Mouse (Mus musculus): ENCODE results near the gene Lipc. TPM values are rescaled to one million over a fixed set of nuclear protein-coding genes. Genes with fewer than 3 reads are reported as not detected.

Gene Lipc
- polyA plus RNA-seq, 1 experiment = 0.98 TPM

DNA sequence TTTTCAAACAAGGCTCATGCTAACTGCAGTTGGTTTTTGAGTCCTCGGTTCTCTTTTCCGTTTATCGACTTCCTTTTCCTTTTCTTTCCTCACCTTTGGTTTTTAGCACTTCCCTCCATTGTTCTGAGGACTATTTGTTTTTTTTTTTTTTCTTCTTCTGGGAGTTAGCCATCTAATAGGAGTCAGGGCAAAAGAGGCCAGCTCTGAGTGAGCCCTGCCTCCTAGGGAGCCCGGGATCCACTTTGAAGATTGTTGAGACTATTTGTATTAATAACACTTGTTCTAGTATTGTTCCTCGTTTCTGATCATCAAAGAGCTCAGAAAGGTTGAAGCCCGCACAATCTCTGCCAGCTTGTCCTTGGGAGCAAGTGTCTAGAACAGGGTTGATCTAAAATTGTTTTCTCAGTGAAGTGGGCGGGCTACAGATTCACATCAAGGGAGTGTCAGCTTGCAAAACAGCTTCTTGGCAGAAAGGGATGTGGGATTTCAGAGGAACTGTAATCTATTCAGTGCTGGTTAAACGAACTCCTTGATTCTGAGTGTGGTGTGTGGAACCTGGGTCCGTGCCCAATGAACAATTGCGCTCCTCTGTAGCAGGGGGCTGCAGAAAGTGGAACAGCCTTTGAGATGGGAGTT lies 103.8 kb downstream of the Lipc start:
- H3K27me3 ChIP-seq (ENCODE audit: control insufficient read depth, insufficient read depth, low read length) = no peaks in the 10 kb centered on the region
- no peak overlapping the region for H3K27ac ChIP-seq (ENCODE audit: control insufficient read depth, insufficient read depth, low read length)
- no peak overlapping the region; the same call in 1 of the 2 replicates for H3K4me3 ChIP-seq (ENCODE audit: control insufficient read depth, insufficient read depth, low read length)
- peaks cover 11% of the 10 kb centered on the region for H3K4me1 ChIP-seq (replicated peaks; ENCODE audit: control insufficient read depth, insufficient read depth, low read length)
- H3K36me3 ChIP-seq (ENCODE audit: control insufficient read depth, insufficient read depth, low read length) = no peaks in the 10 kb centered on the region
- 7% methylated on average over 10 of the region's 10 CpGs for WGBS
- TF ChIP-seq POLR2A (IDR thresholded peaks at IDR 0.05; ENCODE audit: control insufficient read depth, extremely low read depth, insufficient read depth, low read length, poor library complexity) (no peak), CTCF (IDR thresholded peaks at IDR 0.05; ENCODE audit: borderline replicate concordance, control insufficient read depth, extremely low read depth, insufficient read depth, low read length, poor library complexity) (no peak)
- no peak for DNase-seq

DNA sequence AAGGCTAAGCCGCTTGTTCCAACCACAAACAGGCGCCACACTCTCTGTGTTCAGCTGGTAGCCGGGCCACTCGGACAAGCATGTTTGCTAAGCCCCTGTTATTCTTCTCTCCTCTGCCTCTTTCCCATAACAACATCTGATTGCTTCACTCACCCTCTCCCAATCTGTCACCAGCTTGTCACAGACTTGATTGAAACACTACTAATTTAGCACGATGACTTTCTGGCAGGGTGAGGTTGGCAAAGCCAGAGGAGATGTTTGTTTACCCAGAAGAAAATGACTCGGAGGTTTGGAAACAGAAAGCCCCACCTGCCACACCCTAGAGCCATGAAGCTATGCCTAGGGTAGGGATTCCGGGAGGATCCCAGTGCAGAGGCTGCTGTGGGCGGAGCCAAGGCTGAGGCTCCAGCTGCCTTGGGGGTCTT lies 104.4 kb downstream of the Lipc start:
- Histone ChIP-seq H3K4me3 (ENCODE audit: control insufficient read depth, insufficient read depth, low read length) (no peak overlapping the region), H3K36me3 (ENCODE audit: control insufficient read depth, insufficient read depth, low read length) (no peaks in the 10 kb centered on the region), H3K27me3 (ENCODE audit: control insufficient read depth, insufficient read depth, low read length) (no peaks in the 10 kb centered on the region), H3K27ac (ENCODE audit: control insufficient read depth, insufficient read depth, low read length) (no peak overlapping the region), H3K4me1 (replicated peaks; ENCODE audit: control insufficient read depth, insufficient read depth, low read length) (peaks cover 11% of the 10 kb centered on the region)
- DNase-seq = no peak
- no peak for TF ChIP-seq CTCF (IDR thresholded peaks at IDR 0.05; ENCODE audit: borderline replicate concordance, control insufficient read depth, extremely low read depth, insufficient read depth, low read length, poor library complexity)
- no peak for TF ChIP-seq POLR2A (IDR thresholded peaks at IDR 0.05; ENCODE audit: control insufficient read depth, extremely low read depth, insufficient read depth, low read length, poor library complexity)
- 35% methylated on average over 8 of the region's 8 CpGs for WGBS

GRCm38 (mm10) chr9:70843270-70843669 lies 108.8 kb downstream of the Lipc start:
- H3K27me3 ChIP-seq (ENCODE audit: control insufficient read depth, insufficient read depth, low read length) = no peaks in the 10 kb centered on the region
- peaks cover 16% of the 10 kb centered on the region for H3K4me1 ChIP-seq (replicated peaks; ENCODE audit: control insufficient read depth, insufficient read depth, low read length)
- no peak for DNase-seq
- WGBS = 94% methylated on average over 4 of the region's 4 CpGs
- H3K36me3 ChIP-seq (ENCODE audit: control insufficient read depth, insufficient read depth, low read length) = no peaks in the 10 kb centered on the region
- H3K27ac ChIP-seq (ENCODE audit: control insufficient read depth, insufficient read depth, low read length) = no peak overlapping the region
- TF ChIP-seq CTCF (IDR thresholded peaks at IDR 0.05; ENCODE audit: borderline replicate concordance, control insufficient read depth, extremely low read depth, insufficient read depth, low read length, poor library complexity) = no peak
- TF ChIP-seq POLR2A (IDR thresholded peaks at IDR 0.05; ENCODE audit: control insufficient read depth, extremely low read depth, insufficient read depth, low read length, poor library complexity) = no peak
- H3K4me3 ChIP-seq (ENCODE audit: control insufficient read depth, insufficient read depth, low read length) = no peak overlapping the region

GRCm38 (mm10) chr9:70842300-70842941 lies 109.6 kb downstream of the Lipc start:
- TF ChIP-seq CTCF (IDR thresholded peaks at IDR 0.05; ENCODE audit: borderline replicate concordance, control insufficient read depth, extremely low read depth, insufficient read depth, low read length, poor library complexity) = no peak
- H3K4me1 ChIP-seq (replicated peaks; ENCODE audit: control insufficient read depth, insufficient read depth, low read length) = peaks cover 15% of the 10 kb centered on the region
- WGBS = 50% methylated on average over 6 of the region's 6 CpGs
- H3K36me3 ChIP-seq (ENCODE audit: control insufficient read depth, insufficient read depth, low read length) = no peaks in the 10 kb centered on the region
- no peaks in the 10 kb centered on the region for H3K27me3 ChIP-seq (ENCODE audit: control insufficient read depth, insufficient read depth, low read length)
- DNase-seq = no peak
- no peak overlapping the region for H3K27ac ChIP-seq (ENCODE audit: control insufficient read depth, insufficient read depth, low read length)
- no peak overlapping the region for H3K4me3 ChIP-seq (ENCODE audit: control insufficient read depth, insufficient read depth, low read length)

DNA sequence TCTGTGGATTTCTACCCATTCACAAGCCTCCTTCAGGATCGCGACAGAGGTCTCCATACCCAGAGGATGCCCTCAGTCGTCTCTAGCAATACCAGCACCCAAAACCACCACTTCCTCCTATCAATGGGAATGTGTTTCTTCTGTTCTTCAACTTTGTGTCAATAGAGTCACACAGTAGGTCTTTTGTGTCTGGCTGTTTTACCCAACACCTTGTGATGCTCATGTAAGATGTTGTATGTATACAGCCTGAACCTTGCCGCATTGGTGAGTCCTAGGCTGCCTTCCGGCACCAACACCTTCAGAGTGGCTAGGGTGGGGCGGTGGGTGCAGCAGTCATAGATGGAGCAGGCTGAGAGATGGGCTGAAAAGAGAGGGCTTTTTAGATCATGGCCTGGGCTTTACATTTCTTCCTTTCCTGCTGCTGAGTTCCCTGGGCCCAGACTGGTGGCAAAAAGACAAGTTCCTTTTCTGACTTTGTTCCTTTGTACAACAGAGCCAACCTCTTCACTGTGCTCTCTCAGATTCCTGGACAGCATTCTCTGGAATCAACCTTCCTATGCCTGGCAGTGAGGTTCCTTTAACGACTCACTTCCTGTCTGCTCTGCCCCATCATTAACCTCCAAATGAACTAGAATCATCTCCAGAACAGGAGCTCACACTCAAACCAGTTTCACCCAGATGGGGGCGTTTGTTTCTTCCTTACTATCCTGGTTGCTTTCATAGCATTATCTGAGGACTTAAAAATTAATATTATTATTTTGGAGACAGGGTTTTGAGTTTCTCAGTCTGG lies 110.4 kb downstream of the Lipc start:
- H3K36me3 ChIP-seq (ENCODE audit: control insufficient read depth, insufficient read depth, low read length) = no peaks in the 10 kb centered on the region
- TF ChIP-seq POLR2A (IDR thresholded peaks at IDR 0.05; ENCODE audit: control insufficient read depth, extremely low read depth, insufficient read depth, low read length, poor library complexity) (no peak), CTCF (IDR thresholded peaks at IDR 0.05; ENCODE audit: borderline replicate concordance, control insufficient read depth, extremely low read depth, insufficient read depth, low read length, poor library complexity) (no peak)
- H3K27ac ChIP-seq (ENCODE audit: control insufficient read depth, insufficient read depth, low read length) = no peak overlapping the region
- H3K27me3 ChIP-seq (ENCODE audit: control insufficient read depth, insufficient read depth, low read length) = no peaks in the 10 kb centered on the region
- no peak overlapping the region for H3K4me3 ChIP-seq (ENCODE audit: control insufficient read depth, insufficient read depth, low read length)
- DNase-seq = no peak
- peaks cover 15% of the 10 kb centered on the region for H3K4me1 ChIP-seq (replicated peaks; ENCODE audit: control insufficient read depth, insufficient read depth, low read length)
- 56% methylated on average over 8 of the region's 8 CpGs for WGBS

DNA sequence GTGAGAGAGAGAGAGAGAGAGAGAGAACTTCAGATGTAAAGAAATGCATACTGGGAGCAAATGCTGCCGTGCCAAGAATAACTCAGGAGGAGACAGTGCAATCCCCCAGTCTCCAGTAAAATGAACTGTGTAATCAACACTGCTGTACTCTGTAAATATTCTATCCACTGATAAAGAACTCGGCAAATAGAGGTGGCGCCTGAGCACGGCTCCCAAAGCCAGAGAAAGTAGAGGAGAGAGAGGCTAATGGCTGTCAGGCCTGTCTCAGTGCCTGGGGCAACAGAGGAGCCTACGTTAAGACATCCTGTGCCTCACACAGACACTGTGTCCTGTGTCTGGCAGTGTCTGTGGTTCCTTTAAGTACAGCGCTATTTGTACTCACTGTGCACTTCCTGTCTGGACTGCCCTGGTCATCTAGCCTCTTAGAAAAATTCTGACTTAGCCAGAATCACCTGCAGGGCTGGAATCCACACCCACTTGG lies 111.1 kb downstream of the Lipc start:
- H3K4me1 ChIP-seq (replicated peaks; ENCODE audit: control insufficient read depth, insufficient read depth, low read length) = peaks cover 15% of the 10 kb centered on the region
- DNase-seq = no peak
- no peak overlapping the region for H3K27ac ChIP-seq (ENCODE audit: control insufficient read depth, insufficient read depth, low read length)
- TF ChIP-seq POLR2A (IDR thresholded peaks at IDR 0.05; ENCODE audit: control insufficient read depth, extremely low read depth, insufficient read depth, low read length, poor library complexity) (no peak), CTCF (IDR thresholded peaks at IDR 0.05; ENCODE audit: borderline replicate concordance, control insufficient read depth, extremely low read depth, insufficient read depth, low read length, poor library complexity) (no peak)
- H3K36me3 ChIP-seq (ENCODE audit: control insufficient read depth, insufficient read depth, low read length) = no peaks in the 10 kb centered on the region
- 46% methylated on average over 6 of the region's 6 CpGs for WGBS
- no peaks in the 10 kb centered on the region for H3K27me3 ChIP-seq (ENCODE audit: control insufficient read depth, insufficient read depth, low read length)
- no peak overlapping the region for H3K4me3 ChIP-seq (ENCODE audit: control insufficient read depth, insufficient read depth, low read length)

All from thymus, adult 2 months (tissue).